In the genomic region with DNA sequence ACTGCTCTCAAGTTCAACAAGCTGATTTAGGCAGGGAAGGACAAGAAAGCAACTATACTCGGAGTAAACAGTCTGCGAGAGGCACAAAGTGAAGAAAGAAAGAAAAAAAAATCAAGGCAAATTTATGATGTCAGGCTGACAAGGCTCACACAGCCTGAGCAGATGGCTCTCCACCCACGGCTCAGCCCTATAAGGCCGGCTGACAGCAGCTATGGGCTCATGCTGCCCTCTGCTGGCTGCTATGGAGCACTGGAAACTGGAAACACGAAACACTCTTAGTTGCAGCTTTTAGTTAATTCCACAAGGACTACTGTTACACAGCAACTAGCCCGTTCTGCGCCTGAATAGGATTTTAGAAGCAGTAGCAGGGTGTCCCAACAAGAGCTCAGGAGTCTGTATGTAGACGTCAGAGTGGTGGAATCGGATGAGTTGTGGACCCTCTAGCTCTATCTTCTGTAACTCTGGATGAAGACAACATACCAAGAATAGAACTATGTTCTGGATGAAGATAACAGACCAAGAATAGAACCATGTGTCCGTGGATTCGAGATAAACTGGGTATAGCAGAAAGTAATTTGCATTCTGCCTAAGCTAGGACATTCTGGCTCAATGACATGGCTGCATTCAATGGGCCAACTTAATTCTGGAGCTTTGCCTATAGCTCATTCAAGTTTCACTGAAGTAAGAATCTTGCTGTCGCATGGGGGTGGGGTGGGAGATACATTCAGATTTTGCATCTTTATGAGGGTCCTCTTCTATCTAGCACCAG, we compare ENCODE assay signal across 8 mouse cellular contexts. TPM values are rescaled to one million over a fixed set of nuclear protein-coding genes. Genes with fewer than 3 reads are reported as not detected.
DNase-seq lines count a peak whose midpoint lies in the region; ATAC-seq lines count a peak whose summit lies in the region.

No protein-coding gene starts in this region.

- H3K9me3 ChIP-seq in intestine, embryonic 16.5 days (ENCODE audit: control insufficient read depth, low read length): no peaks in the 10 kb centered on the region
- no peaks in the 10 kb centered on the region for H3K9me3 ChIP-seq in midbrain, embryonic 10.5 days (replicated peaks)

- H3K27ac ChIP-seq in intestine, embryonic 16.5 days (ENCODE audit: low read length): no peak overlapping the region
- peak overlapping the region; percentile 52; the same call in 1 of the 2 replicates for H3K27ac ChIP-seq in midbrain, embryonic 10.5 days (replicated peaks)

- ATAC-seq in intestine, embryonic 16.5 days: peak; percentile 88

- no peaks in the 10 kb centered on the region for H3K27me3 ChIP-seq in intestine, embryonic 16.5 days (replicated peaks; ENCODE audit: control insufficient read depth, insufficient read depth, low read length)
- H3K27me3 ChIP-seq in midbrain, embryonic 10.5 days (ENCODE audit: low read depth, poor library complexity, severe bottlenecking): no peaks in the 10 kb centered on the region

- 24% methylated on average over 12 of the region's 12 CpGs for WGBS in intestine, embryonic 16.5 days
- 27% methylated on average over 12 of the region's 12 CpGs for WGBS in midbrain, embryonic 10.5 days

- no peak overlapping the region for H3K4me3 ChIP-seq in intestine, embryonic 16.5 days (ENCODE audit: low read length)
- no peak overlapping the region for H3K4me3 ChIP-seq in midbrain, embryonic 10.5 days

- no peak overlapping the region for H3K9ac ChIP-seq in intestine, embryonic 16.5 days (ENCODE audit: low read depth, low read length)

- intact Hi-C loops in gastrocnemius, postnatal 36 days (cut with DNase I): loop anchor here (5.0 to 10.0 kb wide), 2 partner anchors 172 to 639 kb away; a partner anchor contains a TSS
- intact Hi-C loops in left cerebral cortex, postnatal 36 days (cut with DNase I): loop anchor here (5.0 to 10.0 kb wide), 4 partner anchors 172 to 359 kb away; a partner anchor contains a TSS

- DNase-seq in 3T3-L1 (ENCODE audit: low read depth, low spot score): peak; percentile 96
- DNase-seq in adrenal gland, adult (ENCODE audit: inconsistent age in 2 of 2, low spot score in 1 of 2): peak; percentile 66 to 81
- peak; percentile 88 for DNase-seq in embryo, embryonic 11 days
- peak; percentile 39 to 44 for DNase-seq in gastrocnemius, postnatal 36 days
- DNase-seq in left cerebral cortex, postnatal 36 days (ENCODE audit: low spot score in 2 of 2): peak; percentile 72 to 78
- peak; percentile 73 for DNase-seq in midbrain, embryonic 10.5 days (ENCODE audit: low spot score)
- DNase-seq in skeletal muscle tissue, adult 2 months (ENCODE audit: low read depth, low spot score): peak; percentile 74

- H3K4me1 ChIP-seq in intestine, embryonic 16.5 days (ENCODE audit: control insufficient read depth, insufficient read depth, low read length): no peaks in the 10 kb centered on the region
- H3K4me1 ChIP-seq in midbrain, embryonic 10.5 days: no peaks in the 10 kb centered on the region

- no peaks in the 10 kb centered on the region for H3K36me3 ChIP-seq in intestine, embryonic 16.5 days (ENCODE audit: control insufficient read depth, insufficient read depth, low read length)
- H3K36me3 ChIP-seq in midbrain, embryonic 10.5 days: peaks cover 14% of the 10 kb centered on the region; the same call in 1 of the 2 replicates

- no peak overlapping the region for H3K4me2 ChIP-seq in intestine, embryonic 16.5 days (ENCODE audit: low read depth, low read length)

RNA-seq across cellular contexts. Expression of a gene that starts 22.5 kb away (rescaled TPM):
- 10 to 100 TPM; 39.0 to 42.7 TPM for total RNA-seq in gastrocnemius, postnatal 36 days (2021)
- 66.5 and 77.4 TPM in 2 replicates for polyA plus RNA-seq in intestine, embryonic 16.5 days (2015; fragmentation: Nextera tagmentation; extraction: Ambion mirVana)
- 10 to 100 TPM; 26.4 to 29.1 TPM for total RNA-seq in left cerebral cortex, postnatal 36 days (2021)
- 60.9 and 67.4 TPM in 2 replicates for polyA plus RNA-seq in midbrain, embryonic 10.5 days (2016; fragmentation: Nextera tagmentation; extraction: Ambion mirVana)

RNA-seq across cellular contexts. Expression of a gene that starts 26.9 kb away (rescaled TPM):
- 100 to 1,000 TPM; 277 to 278 TPM for total RNA-seq in gastrocnemius, postnatal 36 days (2021)
- 268 TPM in 2 replicates for polyA plus RNA-seq in intestine, embryonic 16.5 days (2015; fragmentation: Nextera tagmentation; extraction: Ambion mirVana)
- 100 to 1,000 TPM; 142 to 143 TPM for total RNA-seq in left cerebral cortex, postnatal 36 days (2021)
- polyA plus RNA-seq in midbrain, embryonic 10.5 days (2016; fragmentation: Nextera tagmentation; extraction: Ambion mirVana): 219 and 226 TPM in 2 replicates

Comparison
In these comparisons a context has a peak if more than half of its experiments do, and no peak if none do; other contexts are left out.
1. DNase-seq: peak in every context shown above with its lines; median percentile 96 in 3T3-L1; 88 in embryo, embryonic 11 days; 75 in left cerebral cortex, postnatal 36 days; 74 in skeletal muscle tissue, adult 2 months; 74 in adrenal gland, adult; 73 in midbrain, embryonic 10.5 days; 42 in gastrocnemius, postnatal 36 days.